Mouse (Mus musculus): ENCODE data around the gene Nr1i2.

GRCm38 (mm10) chr16:38298410-38298809 is 3.8 kb upstream of the Nr1i2 start:
- TF ChIP-seq CTCF (IDR thresholded peaks at IDR 0.05; ENCODE audit: extremely low read depth, insufficient read depth, low read length) (no peak), POLR2A (IDR thresholded peaks at IDR 0.05; ENCODE audit: extremely low read depth, insufficient read depth, low read length) (no peak)

All from cortical plate, adult 2 months (tissue).